Comparison of ENCODE assay signal across 23 mouse cellular contexts in genomic region chr15:63412649-63413048, GRCm38 (mm10).
"Had no signal": no experiment of that assay in that cellular context is flagged by ENCODE, and none has a peak within 500 bp of the region (broad histone marks: within the 10 kb centered on the region; RNA-seq: fewer than 3 reads in every experiment).

No protein-coding gene starts in this region.

- H3K27me3 ChIP-seq: heart, embryonic 13.5 days; heart, embryonic 15.5 days; hindbrain, embryonic 13.5 days; hindbrain, embryonic 15.5 days; limb, embryonic 13.5 days; limb, embryonic 15.5 days had no signal

- ATAC-seq: hindbrain, postnatal 0 days; intestine, embryonic 16.5 days had no signal

- H3K9ac ChIP-seq: heart, embryonic 13.5 days; heart, embryonic 15.5 days; hindbrain, embryonic 13.5 days; hindbrain, embryonic 15.5 days; limb, embryonic 13.5 days; limb, embryonic 15.5 days had no signal

- H3K27ac ChIP-seq: heart, adult 2 months; heart, embryonic 13.5 days; heart, embryonic 15.5 days; hindbrain, embryonic 13.5 days; hindbrain, embryonic 15.5 days; hindbrain, postnatal 0 days; kidney, postnatal 0 days; limb, embryonic 13.5 days; limb, embryonic 15.5 days had no signal

- H3K36me3 ChIP-seq: heart, embryonic 13.5 days; heart, embryonic 15.5 days; hindbrain, embryonic 13.5 days; hindbrain, embryonic 15.5 days; limb, embryonic 13.5 days; limb, embryonic 15.5 days had no signal

- H3K9me3 ChIP-seq: heart, embryonic 13.5 days; heart, embryonic 15.5 days; hindbrain, embryonic 13.5 days; hindbrain, embryonic 15.5 days; limb, embryonic 13.5 days; limb, embryonic 15.5 days had no signal

- H3K4me3 ChIP-seq: heart, adult 2 months; heart, embryonic 13.5 days; heart, embryonic 15.5 days; hindbrain, embryonic 13.5 days; hindbrain, embryonic 15.5 days; limb, embryonic 13.5 days; limb, embryonic 15.5 days had no signal

- H3K4me2 ChIP-seq: heart, embryonic 11.5 days; heart, embryonic 13.5 days; heart, embryonic 15.5 days; hindbrain, embryonic 13.5 days; hindbrain, embryonic 15.5 days; limb, embryonic 13.5 days; limb, embryonic 15.5 days had no signal

- DNase-seq: gastrocnemius, postnatal 14 days; gastrocnemius, postnatal 36 days; heart, adult 11 months; heart, adult 2 months; heart, postnatal 14 days; heart, postnatal 36 days; kidney, adult 11 months; kidney, adult 2 months; kidney, postnatal 14 days; kidney, postnatal 36 days; layer of hippocampus, adult 9-11 months; layer of hippocampus, postnatal 36 days; left cerebral cortex, postnatal 4 days had no signal

- H3K4me1 ChIP-seq: heart, embryonic 13.5 days; heart, embryonic 15.5 days; hindbrain, embryonic 13.5 days; hindbrain, embryonic 15.5 days; limb, embryonic 13.5 days; limb, embryonic 15.5 days had no signal
